Mouse (Mus musculus) intestine, embryonic 15.5 days (tissue): ENCODE measurements around the gene Kat2b. TPM values are rescaled to one million over a fixed set of nuclear protein-coding genes. Genes with fewer than 3 reads are reported as not detected.
"Not testable (repeated sequence)": the region's sequence is repeated elsewhere in the genome, so short reads cannot be mapped to it uniquely, and the experiment has no call there.

Source experiments
- ATAC-seq: fragments of 200-750 bp; cut with Nextera tagmentation; 2 replicates; pipeline ENCODE4 v1.8.0; 2017; ENCODE audit warnings: moderate TSS enrichment, moderate library complexity
- H3K27ac ChIP-seq: fragments of 300-500 bp; sonication (generic); 2 replicates; pipeline ENCODE4 v1.5.1; 2015; ENCODE audit warnings: mild to moderate bottlenecking, inconsistent platforms
- H3K27me3 ChIP-seq: fragments of 300-500 bp; sonication (generic); replicated peaks from 2 replicates; pipeline ENCODE4 v1.6.1; 2015; ENCODE audit warnings: inconsistent platforms
- H3K36me3 ChIP-seq: fragments of 300-500 bp; sonication (generic); 2 replicates; pipeline ENCODE4 v1.6.1; 2015; ENCODE audit warnings: inconsistent platforms
- H3K4me1 ChIP-seq: fragments of 300-500 bp; sonication (generic); replicated peaks from 2 replicates; pipeline ENCODE4 v1.6.1; 2015; ENCODE audit warnings: inconsistent platforms
- H3K4me2 ChIP-seq: fragments of 300-500 bp; sonication (generic); replicated peaks from 2 replicates; pipeline ENCODE4 v1.6.1; 2015; ENCODE audit warnings: mild to moderate bottlenecking, inconsistent platforms
- H3K4me3 ChIP-seq: fragments of 300-500 bp; sonication (generic); replicated peaks from 2 replicates; pipeline ENCODE4 v1.5.1; 2015; ENCODE audit warnings: inconsistent platforms
- H3K9ac ChIP-seq: fragments of 300-500 bp; sonication (generic); 2 replicates; pipeline ENCODE4 v1.6.1; 2015; ENCODE audit warnings: inconsistent platforms
- H3K9me3 ChIP-seq: fragments of 300-500 bp; sonication (generic); 2 replicates; pipeline ENCODE4 v1.6.1; 2016; ENCODE audit warnings: inconsistent platforms
- WGBS: fragments of 180-500 bp; shearing (Covaris S2); methylation state at CpG from one replicate; pipeline ENCODE4 v1.1.7; 2015; 5-methylcytosine and 5-hydroxymethylcytosine counted together
- polyA plus RNA-seq: library from polyadenylated mRNA; unstranded; fragments of >200 nt; fragmentation: Nextera tagmentation; extraction: Ambion mirVana; gene quantifications from 2 replicates; pipeline ENCODE4 v1.2.1, GENCODE M21; 2015

Gene Kat2b
- polyA plus RNA-seq, 1 experiment from 2014 or later: 4.3 TPM

DNA sequence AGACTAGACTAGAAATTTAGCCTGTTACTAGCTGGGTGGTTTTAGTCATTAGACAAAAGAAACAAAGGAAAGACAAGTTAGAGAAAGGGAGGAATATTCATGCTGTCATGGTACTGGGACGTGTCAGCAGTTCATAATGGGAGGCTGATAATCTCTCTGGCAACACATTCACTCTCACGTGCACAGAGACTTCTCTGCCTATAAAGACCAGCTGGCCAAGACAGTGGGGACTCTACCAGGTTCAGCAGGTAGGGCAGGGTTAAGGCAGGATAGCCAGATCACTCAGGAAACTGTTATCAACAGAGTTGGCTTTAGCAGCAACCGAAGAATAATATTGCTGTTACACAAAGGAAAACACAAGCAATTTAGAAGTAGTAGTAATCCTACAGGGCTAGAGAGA lies 9.2 kb upstream of the Kat2b start:
- Histone ChIP-seq H3K9me3 (no peaks in the 10 kb centered on the region), H3K4me3 (no peak overlapping the region), H3K36me3 (no peaks in the 10 kb centered on the region), H3K9ac (no peak overlapping the region), H3K27me3 (no peaks in the 10 kb centered on the region), H3K4me2 (no peak overlapping the region), H3K27ac (no peak overlapping the region), H3K4me1 (no peaks in the 10 kb centered on the region)
- ATAC-seq: no peak
- 59% methylated on average over 3 of the region's 3 CpGs for WGBS

GRCm38 (mm10) chr17:53559646-53560045 lies 7.0 kb upstream of the Kat2b start:
- H3K27ac ChIP-seq: no peak overlapping the region
- no peaks in the 10 kb centered on the region for H3K27me3 ChIP-seq
- 86% methylated on average over 5 of the region's 5 CpGs for WGBS
- no peaks in the 10 kb centered on the region for H3K9me3 ChIP-seq
- no peak overlapping the region for H3K4me3 ChIP-seq
- H3K4me1 ChIP-seq: no peaks in the 10 kb centered on the region
- no peaks in the 10 kb centered on the region for H3K36me3 ChIP-seq
- H3K9ac ChIP-seq: no peak overlapping the region
- H3K4me2 ChIP-seq: no peak overlapping the region
- ATAC-seq: no peak

GRCm38 (mm10) chr17:53561458-53562029 lies 5.1 kb upstream of the Kat2b start:
- WGBS: 79% methylated on average over 4 of the region's 4 CpGs
- Histone ChIP-seq H3K27me3 (no peaks in the 10 kb centered on the region), H3K9me3 (no peaks in the 10 kb centered on the region), H3K9ac (no peak overlapping the region), H3K4me1 (no peaks in the 10 kb centered on the region; the same call in 1 of the 2 replicates), H3K27ac (no peak overlapping the region), H3K4me3 (no peak overlapping the region), H3K4me2 (no peak overlapping the region), H3K36me3 (no peaks in the 10 kb centered on the region)
- ATAC-seq: no peak

DNA sequence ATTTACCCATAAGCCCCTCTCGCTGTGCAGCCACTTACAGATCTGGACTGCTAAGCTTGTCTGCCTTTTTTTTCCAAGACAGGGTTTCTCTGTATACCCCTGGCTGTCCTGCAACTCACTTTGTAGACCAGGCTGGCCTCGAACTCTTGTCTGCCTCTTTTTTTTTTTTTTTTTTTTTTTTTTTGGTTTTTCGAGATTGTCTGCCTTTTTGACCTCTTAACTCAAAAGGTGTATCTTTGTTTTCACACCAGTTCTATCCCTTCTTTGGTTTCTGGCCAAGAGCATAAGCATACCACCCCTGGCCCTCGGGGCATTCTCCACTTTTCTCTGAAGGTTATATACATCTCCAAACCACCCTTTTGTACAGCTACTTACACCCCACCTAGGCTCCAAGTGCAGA lies 1.8 kb upstream of the Kat2b start:
- H3K9ac ChIP-seq: no peak overlapping the region
- peaks cover 13% of the 10 kb centered on the region for H3K4me1 ChIP-seq
- no peaks in the 10 kb centered on the region for H3K27me3 ChIP-seq
- H3K27ac ChIP-seq: no peak overlapping the region
- H3K36me3 ChIP-seq: no peaks in the 10 kb centered on the region
- H3K4me3 ChIP-seq: no peak overlapping the region
- WGBS: 79% methylated on average over 4 of the region's 4 CpGs
- H3K4me2 ChIP-seq: no peak overlapping the region
- ATAC-seq: no peak
- H3K9me3 ChIP-seq: no peaks in the 10 kb centered on the region

- Histone ChIP-seq H3K9ac (peak overlapping the region; percentile 87), H3K9me3 (no peaks in the 10 kb centered on the region), H3K4me3 (peak overlapping the region; percentile 84), H3K4me1 (peaks cover 13% of the 10 kb centered on the region), H3K27me3 (no peaks in the 10 kb centered on the region), H3K27ac (peak overlapping the region; percentile 97), H3K36me3 (no peaks in the 10 kb centered on the region), H3K4me2 (peak overlapping the region; percentile 86)
- peak; percentile 76 for ATAC-seq
- WGBS: under 1% methylated on average over 38 of the region's 51 CpGs
Measured at GRCm38 (mm10) chr17:53566919-53567345, 271 bp downstream of the Kat2b start.

- Histone ChIP-seq H3K4me3 (peak overlapping the region; percentile 84), H3K27me3 (no peaks in the 10 kb centered on the region), H3K9ac (peak overlapping the region; percentile 87), H3K36me3 (no peaks in the 10 kb centered on the region), H3K4me2 (peak overlapping the region; percentile 86), H3K4me1 (peaks cover 13% of the 10 kb centered on the region), H3K9me3 (no peaks in the 10 kb centered on the region), H3K27ac (peak overlapping the region; percentile 97)
- ATAC-seq: peak; percentile 73
- under 1% methylated on average over 63 of the region's 67 CpGs for WGBS
Measured at GRCm38 (mm10) chr17:53567346-53568101, 863 bp downstream of the Kat2b start.

DNA sequence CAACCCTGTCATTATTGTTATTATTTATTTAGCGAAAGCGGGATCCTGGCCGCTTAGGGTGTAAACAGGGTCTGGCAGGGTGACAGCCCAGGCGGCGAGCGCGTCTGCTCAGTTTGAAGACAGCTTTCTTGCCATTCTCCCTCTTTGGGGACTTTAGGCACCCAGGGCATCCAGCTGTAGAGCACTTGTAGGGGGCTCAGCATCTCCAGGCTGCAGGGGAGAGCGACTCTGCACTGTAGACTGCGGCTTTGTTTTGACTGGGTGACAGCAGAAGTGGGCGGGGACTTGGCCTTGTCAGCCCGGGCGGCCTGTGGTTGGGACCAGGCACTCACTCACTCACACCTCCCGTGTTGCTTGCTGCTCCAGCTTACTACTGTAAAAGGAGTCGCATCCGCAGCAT lies 1.5 kb downstream of the Kat2b start:
- WGBS: under 1% methylated on average over 15 of the region's 15 CpGs
- Histone ChIP-seq H3K4me3 (peak overlapping the region; percentile 84), H3K27ac (peak overlapping the region; percentile 97), H3K4me1 (peaks cover 13% of the 10 kb centered on the region), H3K36me3 (no peaks in the 10 kb centered on the region), H3K27me3 (no peaks in the 10 kb centered on the region), H3K9me3 (no peaks in the 10 kb centered on the region), H3K4me2 (peak overlapping the region; percentile 86), H3K9ac (peak overlapping the region; percentile 87)
- peak; percentile 72 for ATAC-seq

DNA sequence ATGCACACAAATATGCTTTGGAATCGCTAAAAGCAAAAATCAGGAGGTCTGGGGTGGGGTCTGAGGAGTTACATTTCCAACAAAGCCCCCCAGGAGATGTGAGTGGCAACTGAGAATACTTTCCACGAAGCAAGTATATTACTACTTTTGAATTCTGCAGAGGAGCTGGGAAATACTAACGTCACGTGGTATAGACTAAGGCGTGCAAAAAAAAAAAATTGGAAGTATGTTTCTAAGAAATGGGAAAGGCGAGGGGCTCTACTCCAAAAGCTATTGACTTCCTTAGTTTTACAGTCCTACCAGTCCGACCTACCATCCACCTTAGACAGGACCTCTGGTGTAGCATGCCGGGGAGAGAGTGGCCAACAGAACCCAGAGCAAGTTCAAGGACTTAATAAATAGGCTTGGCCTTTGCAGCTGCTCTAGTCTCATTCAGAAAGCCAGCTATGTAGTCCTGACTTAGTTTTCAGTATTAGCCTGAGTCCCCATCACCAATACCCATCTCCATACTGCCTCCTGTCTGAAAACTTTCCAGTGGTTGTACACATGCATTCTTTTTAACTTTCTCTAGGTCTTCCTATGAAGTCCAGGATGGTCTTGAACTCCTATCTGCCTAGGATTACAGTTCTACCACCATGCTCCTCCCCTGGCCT lies 2.2 kb downstream of the Kat2b start:
- H3K4me1 ChIP-seq: peaks cover 13% of the 10 kb centered on the region
- H3K36me3 ChIP-seq: no peaks in the 10 kb centered on the region
- peak overlapping the region; percentile 87; the same call in 1 of the 2 replicates for H3K9ac ChIP-seq
- H3K27me3 ChIP-seq: no peaks in the 10 kb centered on the region
- WGBS: 43% methylated on average over 8 of the region's 8 CpGs
- H3K27ac ChIP-seq: peak overlapping the region; percentile 97; the same call in 1 of the 2 replicates
- H3K4me2 ChIP-seq: peak overlapping the region; percentile 86
- no peaks in the 10 kb centered on the region for H3K9me3 ChIP-seq
- H3K4me3 ChIP-seq: peak overlapping the region; percentile 84
- no peak for ATAC-seq

DNA sequence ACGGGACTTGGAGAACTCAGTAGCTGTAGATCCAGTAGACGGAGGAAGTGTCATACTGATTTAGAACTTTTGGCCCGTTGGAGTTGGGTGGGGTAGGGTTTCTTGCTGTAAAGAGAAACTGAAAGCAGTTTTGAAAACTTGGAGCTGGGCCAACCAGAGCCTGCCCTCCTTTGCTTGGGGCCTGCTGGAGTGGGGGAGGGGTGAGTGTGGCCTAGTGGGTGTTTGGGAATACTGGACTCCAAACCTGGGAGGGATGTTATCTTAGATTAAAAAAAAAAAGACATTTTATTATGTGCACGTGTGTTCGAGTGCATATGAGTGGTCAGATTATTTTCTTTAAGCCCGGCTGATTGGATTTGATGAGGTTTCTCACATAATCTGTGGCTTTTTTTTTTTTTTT lies 3.2 kb downstream of the Kat2b start:
- no peak overlapping the region; the same call in 1 of the 2 replicates for H3K4me3 ChIP-seq
- 0 out of 2 replicates have a peak, but pooled peaks have one; percentile 7 for ATAC-seq
- H3K4me1 ChIP-seq: peaks cover 13% of the 10 kb centered on the region
- WGBS: 27% methylated on average over 6 of the region's 6 CpGs
- peak overlapping the region; percentile 86 for H3K4me2 ChIP-seq
- H3K27ac ChIP-seq: peak overlapping the region; percentile 64
- H3K9me3 ChIP-seq: no peaks in the 10 kb centered on the region
- H3K36me3 ChIP-seq: no peaks in the 10 kb centered on the region
- no peaks in the 10 kb centered on the region for H3K27me3 ChIP-seq
- H3K9ac ChIP-seq: no peak overlapping the region

- no peaks in the 10 kb centered on the region for H3K27me3 ChIP-seq
- no peak overlapping the region for H3K9ac ChIP-seq
- no peak overlapping the region for H3K4me3 ChIP-seq
- no peaks in the 10 kb centered on the region for H3K9me3 ChIP-seq
- peak overlapping the region; percentile 64 for H3K27ac ChIP-seq
- H3K4me2 ChIP-seq: peak overlapping the region; percentile 86; the same call in 1 of the 2 replicates
- peaks cover 13% of the 10 kb centered on the region for H3K4me1 ChIP-seq
- ATAC-seq: peak; percentile 37
- H3K36me3 ChIP-seq: no peaks in the 10 kb centered on the region
- WGBS: 26% methylated on average over 10 of the region's 10 CpGs
Measured at GRCm38 (mm10) chr17:53570361-53570875, 3.8 kb downstream of the Kat2b start.

DNA sequence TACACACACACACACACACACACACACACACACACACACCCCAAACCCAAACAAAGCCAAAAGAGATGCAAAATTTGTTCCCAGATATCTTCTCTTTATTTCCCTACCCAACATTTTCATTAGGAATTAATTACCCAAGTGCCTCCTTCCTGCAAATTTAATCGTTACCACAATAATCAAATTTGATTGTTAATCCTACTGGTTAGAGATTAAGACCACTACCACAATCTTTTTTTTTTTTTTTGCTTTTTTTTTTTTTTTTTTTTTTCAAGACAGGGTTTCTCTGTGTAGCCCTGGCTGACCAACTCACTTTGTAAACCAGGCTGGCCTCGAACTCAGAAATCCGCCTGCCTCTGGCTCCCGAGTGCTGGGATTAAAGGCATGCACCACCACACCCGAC lies 4.3 kb downstream of the Kat2b start:
- not testable (repeated sequence) for ATAC-seq, H3K9me3 ChIP-seq, H3K9ac ChIP-seq, H3K27ac ChIP-seq, H3K36me3 ChIP-seq, H3K4me3 ChIP-seq, H3K27me3 ChIP-seq, H3K4me2 ChIP-seq
- peaks cover 13% of the 10 kb centered on the region for H3K4me1 ChIP-seq
- 91% methylated on average over 5 of the region's 5 CpGs for WGBS

DNA sequence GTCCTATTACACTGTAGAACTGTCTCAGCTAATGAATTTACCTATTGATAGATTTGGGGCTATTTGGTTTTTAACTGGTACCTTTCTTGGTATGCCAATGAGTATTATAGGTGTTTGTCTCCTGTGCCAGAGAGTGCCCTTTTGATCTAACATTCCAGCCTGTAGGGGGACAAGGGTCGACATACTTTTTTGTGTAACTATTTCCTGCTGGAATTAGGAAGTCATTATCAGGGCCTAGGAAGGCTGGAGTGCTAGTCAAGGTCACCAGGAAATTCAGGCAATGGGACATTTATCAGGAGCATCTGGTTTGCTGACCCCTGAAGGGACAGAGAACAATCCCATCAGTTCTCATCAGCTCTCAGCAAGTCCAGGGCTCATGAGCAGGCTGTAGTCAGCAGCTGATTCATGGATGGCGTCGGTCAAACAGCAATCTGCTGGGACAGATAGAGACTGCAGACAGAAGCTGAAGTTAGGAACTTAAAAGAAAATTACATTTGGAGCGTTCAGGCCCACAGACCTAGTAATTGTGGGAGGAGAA lies 6.4 kb downstream of the Kat2b start:
- no peak overlapping the region for H3K4me2 ChIP-seq
- H3K36me3 ChIP-seq: no peaks in the 10 kb centered on the region
- no peak overlapping the region for H3K4me3 ChIP-seq
- H3K27ac ChIP-seq: no peak overlapping the region
- H3K9me3 ChIP-seq: no peaks in the 10 kb centered on the region
- peaks cover 13% of the 10 kb centered on the region for H3K4me1 ChIP-seq
- WGBS: 55% methylated on average over 4 of the region's 4 CpGs
- H3K9ac ChIP-seq: no peak overlapping the region
- H3K27me3 ChIP-seq: no peaks in the 10 kb centered on the region
- no peak for ATAC-seq
